Mouse (Mus musculus) midbrain, embryonic 16.5 days (tissue): ENCODE measurements around the gene Prkch. TPM values are rescaled to one million over a fixed set of nuclear protein-coding genes. Genes with fewer than 3 reads are reported as not detected.
A peak's percentile ranks its signal among the peaks of the same experiment; 100 is the strongest.

Experiments
- ATAC-seq: fragments of 200-750 bp; cut with Nextera tagmentation; 2 replicates; pipeline ENCODE4 v1.8.0; 2017; ENCODE audit warnings: moderate TSS enrichment
- H3K27ac ChIP-seq: fragments of 300-500 bp; sonication (generic); 2 replicates; pipeline ENCODE4 v1.5.1; 2014; ENCODE audit warnings: mild to moderate bottlenecking, low read length, mixed read lengths
- H3K27me3 ChIP-seq: fragments of 300-500 bp; sonication (generic); 2 replicates; pipeline ENCODE4 v1.6.1; 2014; ENCODE audit warnings: low read depth, low read length, mixed read lengths; ENCODE audit not compliant: control insufficient read depth, insufficient read depth
- H3K36me3 ChIP-seq: fragments of 300-500 bp; sonication (generic); 2 replicates; pipeline ENCODE4 v1.6.1; 2014; ENCODE audit warnings: mild to moderate bottlenecking, low read length, moderate library complexity, mixed read lengths; ENCODE audit not compliant: control insufficient read depth, insufficient read depth
- H3K4me1 ChIP-seq: fragments of 300-500 bp; sonication (generic); 2 replicates; pipeline ENCODE4 v1.6.1; 2014; ENCODE audit warnings: mild to moderate bottlenecking, low read length, mixed read lengths; ENCODE audit not compliant: control insufficient read depth, insufficient read depth
- H3K4me2 ChIP-seq: fragments of 300-500 bp; sonication (generic); 2 replicates; pipeline ENCODE4 v1.6.1; 2014; ENCODE audit warnings: mild to moderate bottlenecking, low read length, mixed read lengths
- H3K4me3 ChIP-seq: fragments of 300-500 bp; sonication (generic); 2 replicates; pipeline ENCODE4 v1.5.1; 2014; ENCODE audit warnings: low read depth, mild to moderate bottlenecking, low read length, moderate library complexity, mixed read lengths
- H3K9ac ChIP-seq: fragments of 300-500 bp; sonication (generic); 2 replicates; pipeline ENCODE4 v1.6.1; 2014; ENCODE audit warnings: low read depth, low read length, mixed read lengths
- H3K9me3 ChIP-seq: fragments of 300-500 bp; sonication (generic); replicated peaks from 2 replicates; pipeline ENCODE4 v1.6.1; 2014; ENCODE audit warnings: mild to moderate bottlenecking, low read length, mixed read lengths; ENCODE audit not compliant: control insufficient read depth, poor library complexity, severe bottlenecking
- WGBS: fragments of 180-500 bp; shearing (Covaris S2); extraction: QIAGEN DNeasy Blood & Tissue Kit; methylation state at CpG from one replicate; pipeline ENCODE4 v1.1.7; 2014; 5-methylcytosine and 5-hydroxymethylcytosine counted together
- polyA plus RNA-seq: library from polyadenylated mRNA; unstranded; fragments of >200 nt; fragmentation: Nextera tagmentation; extraction: Ambion mirVana; gene quantifications from 2 replicates; pipeline ENCODE4 v1.2.1, GENCODE M21; 2015

Prkch gene
- polyA plus RNA-seq, 1 experiment from 2014 or later, result 10.4 TPM

DNA sequence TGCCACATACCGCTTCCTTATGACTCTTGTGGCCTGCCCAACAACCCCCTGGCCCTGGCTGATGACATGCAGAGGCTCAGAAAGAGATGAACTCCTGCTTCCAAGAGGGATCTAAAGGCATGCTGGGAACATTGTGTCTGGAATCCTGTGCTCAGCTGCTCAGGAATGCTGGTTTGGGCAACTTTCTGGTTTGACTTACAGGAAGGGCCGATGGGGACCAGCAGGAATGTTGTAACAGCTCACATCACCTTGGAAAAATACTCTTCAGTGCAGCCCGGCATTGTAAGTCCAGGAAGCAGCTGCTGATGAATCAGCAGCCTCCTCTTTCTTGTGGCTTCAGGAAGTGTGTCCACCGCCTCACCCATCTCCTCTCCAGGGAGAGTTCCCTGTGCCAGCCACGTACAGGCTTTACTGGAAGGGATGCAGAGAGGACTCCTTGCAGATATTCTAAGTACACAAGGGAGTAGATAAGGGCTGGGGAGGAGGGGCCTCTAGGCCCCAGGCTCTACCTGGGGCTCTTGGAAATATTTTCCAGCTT, 206.0 kb downstream of the Prkch start:
- no peak overlapping the region for H3K4me3 ChIP-seq
- WGBS, result 81% methylated on average over 5 of the region's 5 CpGs
- no peak overlapping the region for H3K4me2 ChIP-seq
- H3K36me3 ChIP-seq, result no peaks in the 10 kb centered on the region
- H3K27me3 ChIP-seq, result no peaks in the 10 kb centered on the region
- no peaks in the 10 kb centered on the region for H3K9me3 ChIP-seq
- H3K9ac ChIP-seq, result no peak overlapping the region
- peaks cover 17% of the 10 kb centered on the region for H3K4me1 ChIP-seq
- no peak overlapping the region for H3K27ac ChIP-seq
- no peak for ATAC-seq

GRCm38 (mm10) chr12:73793216-73793615, 208.6 kb downstream of the Prkch start:
- Histone ChIP-seq H3K4me1 (peaks cover 17% of the 10 kb centered on the region), H3K27ac (no peak overlapping the region), H3K9me3 (no peaks in the 10 kb centered on the region), H3K9ac (no peak overlapping the region), H3K4me2 (no peak overlapping the region), H3K27me3 (no peaks in the 10 kb centered on the region), H3K4me3 (no peak overlapping the region), H3K36me3 (no peaks in the 10 kb centered on the region)
- WGBS, result 44% methylated on average over 13 of the region's 13 CpGs
- ATAC-seq, result no peak

DNA sequence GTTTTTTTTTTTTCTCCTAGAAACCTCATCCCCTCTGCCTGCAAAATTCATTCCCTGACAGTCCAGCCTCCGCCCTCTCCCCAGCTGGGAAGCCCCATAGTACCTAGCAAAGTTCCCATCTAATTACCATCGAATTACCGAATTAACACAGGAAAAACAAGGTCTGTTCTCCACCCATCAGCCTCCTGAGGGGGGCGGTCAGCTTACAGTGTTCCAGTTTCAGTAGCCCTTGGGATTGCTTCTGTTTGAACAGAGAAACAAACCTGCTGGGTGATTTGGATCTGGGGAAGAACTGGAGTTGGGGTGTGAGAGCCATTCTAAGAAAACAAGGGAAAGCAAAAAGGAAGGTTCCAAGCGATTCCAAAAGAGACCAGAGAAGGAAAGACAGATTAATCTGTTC, 209.1 kb downstream of the Prkch start:
- WGBS, result 20% methylated on average over 5 of the region's 5 CpGs
- Histone ChIP-seq H3K27ac (no peak overlapping the region; the same call in 1 of the 2 replicates), H3K36me3 (no peaks in the 10 kb centered on the region), H3K4me3 (no peak overlapping the region), H3K4me2 (no peak overlapping the region), H3K9ac (no peak overlapping the region), H3K27me3 (no peaks in the 10 kb centered on the region), H3K9me3 (no peaks in the 10 kb centered on the region), H3K4me1 (peaks cover 17% of the 10 kb centered on the region)
- 0 out of 2 replicates have a peak, but pooled peaks have one; percentile 13 for ATAC-seq

DNA sequence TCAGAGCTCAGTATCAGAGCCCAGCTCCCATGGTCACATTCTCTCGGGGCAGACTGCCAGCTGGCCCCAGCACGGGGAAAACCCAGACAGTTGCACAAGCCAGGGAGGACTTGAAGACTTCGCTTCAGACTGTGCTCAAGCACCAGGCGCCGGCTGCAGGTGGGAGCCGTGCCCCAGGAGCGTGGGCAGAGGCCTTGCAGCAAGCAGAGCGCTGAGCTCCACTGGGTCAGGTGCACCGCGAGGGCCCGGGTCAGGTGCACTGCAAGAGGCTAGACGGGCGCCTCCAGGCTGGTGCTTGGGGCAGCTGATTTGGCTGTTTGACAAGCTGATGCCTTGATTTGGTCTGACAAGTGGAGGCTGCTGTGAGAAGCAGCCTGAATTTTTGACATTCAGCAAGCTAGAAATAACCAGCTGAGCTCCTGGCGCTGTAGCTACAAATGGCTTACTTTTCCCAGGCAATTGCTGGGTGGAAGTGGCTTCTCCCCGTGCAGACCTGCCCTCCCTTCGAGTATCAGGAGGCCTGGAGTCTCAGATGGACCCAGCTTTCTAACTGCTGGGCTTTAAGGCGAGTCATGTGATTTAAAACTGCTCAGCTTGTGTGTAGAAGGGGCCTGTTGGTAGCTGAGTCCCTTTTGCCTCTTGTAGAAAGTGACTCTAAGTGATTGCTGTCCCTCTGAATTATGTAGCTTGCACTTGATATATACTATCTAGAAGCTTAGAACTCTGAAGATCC, 209.7 kb downstream of the Prkch start:
- peak overlapping the region; percentile 50 for H3K27ac ChIP-seq
- H3K36me3 ChIP-seq, result no peaks in the 10 kb centered on the region
- H3K4me2 ChIP-seq, result peak overlapping the region; percentile 29; the same call in 1 of the 2 replicates
- WGBS, result 23% methylated on average over 16 of the region's 17 CpGs
- no peak overlapping the region for H3K4me3 ChIP-seq
- no peaks in the 10 kb centered on the region for H3K27me3 ChIP-seq
- peak; percentile 68; the same call in 1 of the 2 replicates for ATAC-seq
- H3K4me1 ChIP-seq, result peaks cover 17% of the 10 kb centered on the region
- peak overlapping the region; percentile 28; the same call in 1 of the 2 replicates for H3K9ac ChIP-seq
- no peaks in the 10 kb centered on the region for H3K9me3 ChIP-seq

DNA sequence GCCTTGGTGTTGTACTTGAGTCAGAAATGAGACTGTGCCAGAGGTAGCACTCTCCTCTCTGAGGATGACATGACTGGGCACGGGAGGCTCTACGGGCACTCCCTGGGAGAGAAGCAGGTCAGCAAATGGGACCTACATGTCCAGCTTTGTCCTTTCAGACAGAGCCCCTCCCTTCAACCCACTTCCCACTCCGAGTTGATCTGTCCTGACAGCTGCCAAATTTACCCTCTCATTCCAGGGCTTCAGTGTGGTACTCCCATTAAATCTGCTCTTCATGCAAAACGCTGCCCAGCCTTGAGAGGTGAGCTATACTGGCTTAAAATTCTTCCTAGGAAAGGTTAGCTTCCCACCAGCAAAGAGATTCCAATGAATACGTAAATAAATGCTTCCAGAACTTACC, 215.1 kb downstream of the Prkch start:
- H3K27ac ChIP-seq, result no peak overlapping the region
- no peak overlapping the region for H3K4me2 ChIP-seq
- no peaks in the 10 kb centered on the region for H3K9me3 ChIP-seq
- peaks cover 3% of the 10 kb centered on the region for H3K4me1 ChIP-seq
- no peaks in the 10 kb centered on the region for H3K27me3 ChIP-seq
- no peak for ATAC-seq
- 81% methylated on average over 5 of the region's 5 CpGs for WGBS
- no peak overlapping the region for H3K9ac ChIP-seq
- no peak overlapping the region for H3K4me3 ChIP-seq
- H3K36me3 ChIP-seq, result no peaks in the 10 kb centered on the region

DNA sequence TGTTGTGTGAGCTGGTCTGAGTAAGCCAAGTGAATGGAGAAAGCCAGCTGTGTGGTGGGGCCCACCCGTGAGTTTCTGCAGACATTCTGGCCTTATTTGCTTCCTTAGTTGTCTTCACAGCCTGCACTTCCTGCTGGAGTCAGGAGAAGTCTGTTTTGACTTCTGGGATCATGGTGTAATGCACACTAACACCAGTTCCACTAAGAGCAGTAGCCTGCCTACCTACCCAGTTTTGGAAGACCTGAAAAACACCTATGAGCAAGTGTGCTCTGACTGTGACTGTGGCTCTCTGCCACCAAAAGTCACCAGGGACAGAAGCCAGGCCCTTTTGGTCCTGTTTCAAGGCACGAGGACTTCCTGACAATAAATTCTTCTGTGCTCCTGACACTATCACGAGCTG, 216.3 kb downstream of the Prkch start:
- 67% methylated on average over 3 of the region's 3 CpGs for WGBS
- no peak overlapping the region for H3K9ac ChIP-seq
- H3K27ac ChIP-seq, result no peak overlapping the region
- H3K4me3 ChIP-seq, result no peak overlapping the region
- H3K4me1 ChIP-seq, result no peaks in the 10 kb centered on the region
- no peaks in the 10 kb centered on the region for H3K9me3 ChIP-seq
- no peak for ATAC-seq
- H3K27me3 ChIP-seq, result no peaks in the 10 kb centered on the region
- no peaks in the 10 kb centered on the region for H3K36me3 ChIP-seq
- H3K4me2 ChIP-seq, result no peak overlapping the region

GRCm38 (mm10) chr12:73801845-73802244, 217.2 kb downstream of the Prkch start:
- Histone ChIP-seq H3K4me3 (no peak overlapping the region), H3K9me3 (no peaks in the 10 kb centered on the region), H3K9ac (no peak overlapping the region), H3K4me2 (no peak overlapping the region), H3K36me3 (no peaks in the 10 kb centered on the region), H3K27ac (no peak overlapping the region), H3K27me3 (no peaks in the 10 kb centered on the region), H3K4me1 (no peaks in the 10 kb centered on the region)
- 94% methylated on average over 8 of the region's 8 CpGs for WGBS
- no peak for ATAC-seq

DNA sequence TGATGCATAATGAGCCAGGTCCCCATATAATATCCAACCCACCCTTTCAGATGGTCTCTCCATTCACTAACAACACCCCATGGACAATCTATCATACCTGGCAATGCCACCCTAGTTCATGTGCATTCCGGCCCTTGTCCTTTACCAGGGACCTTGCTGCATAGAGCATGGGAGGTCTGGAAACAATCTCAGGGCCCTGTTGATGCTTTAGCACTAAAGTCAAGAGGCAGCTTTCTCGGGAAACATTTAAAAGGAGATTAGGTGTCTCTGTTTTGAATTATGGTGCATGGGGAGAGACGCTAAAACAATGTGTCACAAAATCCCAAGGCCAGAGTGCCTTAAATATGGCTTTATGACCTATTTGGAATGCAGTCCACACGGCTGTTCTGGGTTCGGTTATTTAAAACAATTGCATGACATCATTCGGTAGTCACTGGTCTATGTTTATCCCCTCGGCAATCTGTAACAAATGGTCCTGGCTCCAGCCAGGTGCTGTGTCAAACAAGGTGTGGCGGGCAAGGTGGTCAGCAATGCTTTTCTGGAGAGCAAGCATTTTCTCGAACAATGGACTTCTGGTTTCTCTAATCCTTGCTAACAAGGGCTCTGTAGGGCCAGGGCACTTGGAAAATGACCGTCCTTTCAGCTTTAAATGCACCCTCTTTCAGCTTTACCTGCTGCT, 217.9 kb downstream of the Prkch start:
- Histone ChIP-seq H3K9me3 (no peaks in the 10 kb centered on the region), H3K4me3 (no peak overlapping the region), H3K4me2 (no peak overlapping the region), H3K9ac (no peak overlapping the region), H3K4me1 (no peaks in the 10 kb centered on the region), H3K36me3 (no peaks in the 10 kb centered on the region), H3K27ac (no peak overlapping the region), H3K27me3 (no peaks in the 10 kb centered on the region)
- WGBS, result 78% methylated on average over 10 of the region's 10 CpGs
- ATAC-seq, result no peak

DNA sequence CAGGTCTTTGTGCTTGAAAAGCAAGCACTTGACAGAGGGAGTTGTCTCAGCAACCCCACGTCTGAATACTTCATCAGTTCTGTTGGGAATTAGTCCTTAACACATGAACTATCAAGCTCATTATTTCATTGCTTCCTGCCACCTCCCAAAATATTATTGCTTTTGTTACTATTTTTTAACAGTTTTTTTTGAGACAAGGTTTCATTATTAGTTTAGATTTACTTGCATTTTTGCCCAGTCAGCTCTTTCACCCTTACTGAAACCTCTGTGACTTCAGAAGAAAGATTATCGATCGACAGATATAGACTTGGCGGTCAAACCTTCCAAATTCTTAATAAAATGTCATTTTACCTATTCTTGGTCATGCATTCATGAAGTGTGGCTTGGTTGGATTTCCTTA, 219.3 kb downstream of the Prkch start:
- 91% methylated on average over 4 of the region's 4 CpGs for WGBS
- H3K27me3 ChIP-seq, result no peaks in the 10 kb centered on the region
- no peaks in the 10 kb centered on the region for H3K4me1 ChIP-seq
- no peak overlapping the region for H3K4me2 ChIP-seq
- no peak overlapping the region for H3K27ac ChIP-seq
- H3K4me3 ChIP-seq, result no peak overlapping the region
- H3K36me3 ChIP-seq, result no peaks in the 10 kb centered on the region
- no peak for ATAC-seq
- H3K9ac ChIP-seq, result no peak overlapping the region
- H3K9me3 ChIP-seq, result no peaks in the 10 kb centered on the region
